Mouse (Mus musculus) neutrophil, adult 5-6 weeks (primary cell): Measurements from ENCODE around the gene Inafm2. TPM values are rescaled to one million over a fixed set of nuclear protein-coding genes. Genes with fewer than 3 reads are reported as not detected.

Experiments used
- ATAC-seq: fragments of 151-379, 151-347 bp; 2 replicates; pipeline ENCODE4 v1.8.0; 2017; ENCODE audit warnings: mild to moderate bottlenecking, moderate TSS enrichment; ENCODE audit not compliant: insufficient number of reproducible peaks, poor library complexity, low FRiP score, severe bottlenecking; ENCODE audit errors: extremely low read depth
- total RNA-seq: library from RNA; stranded (forward); fragments of 200-1000 nt; gene quantifications from 2 replicates; pipeline ENCODE4 v1.2.3, GENCODE M21; 2017

The Inafm2 gene
- total RNA-seq, 1 experiment from 2014 or later: 20.9 TPM

DNA sequence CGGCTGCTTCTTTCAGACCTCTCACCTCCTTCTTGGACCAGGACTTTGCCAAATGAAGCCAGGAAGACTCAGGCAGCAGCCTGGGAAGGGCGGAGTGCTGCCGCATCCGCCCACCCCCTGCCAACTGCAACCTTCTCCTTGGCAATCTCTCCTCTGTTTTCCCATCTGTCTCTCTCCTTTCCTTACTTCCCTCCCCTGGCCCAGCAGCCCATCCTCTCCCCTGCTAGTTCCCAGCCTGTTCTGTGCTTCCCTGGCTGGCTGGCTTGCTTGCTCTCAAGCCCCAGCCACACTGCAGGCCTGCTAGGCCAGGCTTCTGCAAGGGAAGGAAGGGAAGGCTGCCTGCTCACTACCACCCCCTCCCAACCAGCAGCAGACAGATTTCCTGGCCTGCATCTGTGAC is 30.3 kb downstream of the Inafm2 start:
- ATAC-seq: no peak

DNA sequence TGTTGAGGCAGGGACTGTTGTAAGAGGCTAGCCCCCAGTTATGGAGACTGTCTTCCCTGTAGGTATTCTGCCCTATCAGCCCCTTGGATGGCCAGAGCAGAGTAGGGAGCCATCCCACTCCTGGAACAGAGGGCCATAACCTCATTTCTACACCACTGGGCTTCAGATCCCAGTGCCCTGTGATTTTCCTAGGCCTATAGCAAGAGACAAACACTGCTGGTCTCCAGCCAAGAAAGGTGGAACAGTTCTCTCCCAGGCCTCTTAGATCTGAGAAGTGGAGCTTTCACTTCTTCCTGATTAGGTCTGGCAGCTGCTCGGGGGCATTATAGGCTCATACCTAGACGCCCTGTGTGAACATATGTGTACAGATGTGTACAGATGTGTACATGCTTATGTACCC is 30.7 kb downstream of the Inafm2 start:
- ATAC-seq: no peak

DNA sequence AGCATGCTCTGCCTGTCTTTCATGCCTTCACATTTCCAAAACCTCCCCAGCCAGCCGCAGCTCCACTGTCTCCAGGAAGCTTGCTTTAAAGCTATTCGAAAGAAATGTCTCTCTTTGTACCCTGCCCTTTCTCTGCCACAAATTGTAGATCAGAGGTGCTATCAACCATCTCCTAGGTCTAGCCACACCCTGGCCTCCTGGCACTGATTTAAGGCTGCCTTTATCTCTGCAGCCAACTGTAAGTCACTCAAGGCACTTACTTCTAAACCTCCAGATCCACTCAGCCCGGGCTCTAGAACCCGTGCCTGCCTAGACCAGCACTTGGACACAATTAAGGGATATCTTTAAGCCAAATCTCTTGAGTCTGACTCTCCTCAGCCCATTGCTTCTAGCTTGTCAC is 32.9 kb downstream of the Inafm2 start:
- no peak for ATAC-seq

DNA sequence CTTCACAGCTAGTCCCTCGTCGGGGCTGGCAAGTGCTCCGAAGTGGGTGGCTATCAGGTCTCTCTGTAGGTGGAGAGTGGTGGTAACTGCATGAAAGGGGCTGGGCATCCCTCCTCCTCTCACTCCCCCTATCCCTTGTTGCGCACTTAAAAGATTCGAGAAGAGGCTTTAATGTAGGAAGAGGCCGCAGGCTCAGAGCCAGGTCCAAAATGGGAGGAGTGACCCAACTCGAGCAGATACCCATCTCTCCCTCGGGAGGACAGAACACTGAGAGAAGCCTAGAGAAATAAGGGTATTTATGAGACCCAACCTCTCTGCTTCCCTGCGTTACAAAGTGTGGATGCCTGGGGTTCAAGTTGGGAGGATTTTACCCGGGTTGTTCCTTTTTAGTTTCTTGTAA is 33.5 kb downstream of the Inafm2 start:
- no peak for ATAC-seq

DNA sequence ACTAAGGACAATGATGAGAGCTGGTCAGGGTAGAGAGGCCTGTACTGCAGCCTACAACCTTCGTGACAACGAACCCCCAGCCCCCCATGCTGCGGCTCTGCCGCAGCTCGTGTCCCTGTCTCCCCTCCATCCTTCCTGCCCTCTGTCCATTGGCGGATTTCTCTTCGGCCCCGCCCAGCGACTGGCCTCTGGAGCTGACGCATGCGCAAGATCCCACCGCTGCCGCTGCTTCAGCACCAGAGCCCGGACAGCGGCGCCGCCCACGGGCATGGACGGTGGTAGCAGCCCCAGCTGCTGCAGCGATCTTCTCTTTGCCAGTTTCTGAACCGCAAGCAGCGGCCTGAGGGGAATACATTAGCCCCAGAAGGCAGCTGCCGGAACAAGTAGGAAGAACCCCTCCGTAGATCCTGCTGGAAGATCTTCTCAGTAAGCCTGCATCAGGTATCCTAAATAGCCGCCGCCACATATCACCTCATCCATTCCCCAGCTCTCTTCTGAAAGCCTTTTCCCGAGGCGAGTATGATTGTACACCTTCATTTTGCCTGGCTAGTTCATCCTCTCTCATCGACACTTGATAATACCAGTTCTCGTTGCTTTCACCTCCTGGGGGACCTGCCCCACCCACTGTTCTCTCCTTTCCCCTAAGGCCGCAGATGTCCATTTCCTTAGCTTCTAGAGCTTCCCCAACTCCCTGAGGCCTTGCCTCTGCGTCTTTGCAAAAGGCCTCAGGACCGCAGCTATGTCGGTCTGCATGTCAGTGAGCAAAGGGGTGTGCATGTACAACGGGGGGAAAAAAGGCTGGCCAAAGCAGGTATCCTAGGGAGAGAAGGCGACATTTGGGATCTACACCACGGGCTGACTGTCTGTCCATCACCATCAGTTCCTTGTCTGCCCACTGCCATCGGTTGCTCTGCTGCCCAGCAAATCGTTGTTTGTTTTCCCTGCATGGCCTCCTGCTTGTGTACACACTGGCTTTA is 34.2 kb downstream of the Inafm2 start, which contains the start of gene Disp2:
Gene Disp2 (plus strand): TSS at position 216 of the 977 bp plus-strand sequence.
- ATAC-seq: 0 out of 2 replicates have a peak, but pooled peaks have one; percentile 37

DNA sequence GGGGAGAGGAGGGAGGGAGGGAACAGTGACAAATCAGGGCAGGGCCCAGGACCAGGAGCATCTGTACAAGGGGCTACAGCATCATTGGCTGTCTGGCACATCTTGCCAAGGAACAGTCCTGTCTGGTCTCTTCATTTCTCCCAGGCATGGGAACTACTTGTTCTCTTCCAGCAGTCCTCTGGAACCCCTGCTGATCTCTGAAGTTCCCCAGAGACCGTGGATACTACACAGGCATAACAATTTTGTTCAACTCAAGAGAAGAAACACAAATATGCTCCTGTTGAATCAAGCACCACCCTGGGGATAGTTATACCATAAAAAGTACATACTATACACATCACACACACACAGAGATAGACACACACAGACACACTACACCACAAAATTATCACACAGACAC is 35.6 kb downstream of the Inafm2 start:
- no peak for ATAC-seq

DNA sequence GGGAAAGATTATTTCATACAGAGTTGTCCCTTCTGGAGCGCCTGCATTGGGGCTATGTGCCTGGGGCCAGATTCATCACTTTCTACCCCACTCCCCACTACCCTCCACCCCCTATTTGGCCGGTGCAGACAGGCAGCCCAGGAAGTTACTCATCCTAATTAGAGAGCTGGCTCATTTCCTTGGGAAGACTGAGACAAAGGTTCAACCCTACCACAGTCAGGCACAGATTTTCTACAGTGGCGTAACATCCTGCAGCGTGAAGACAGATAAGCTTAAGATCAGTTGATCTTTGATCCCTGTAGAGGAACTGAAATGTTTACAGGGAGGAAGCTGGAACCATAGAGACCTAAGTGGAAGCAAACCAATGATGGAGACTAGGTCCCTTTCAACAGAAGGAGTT is 36.7 kb downstream of the Inafm2 start:
- ATAC-seq: no peak

DNA sequence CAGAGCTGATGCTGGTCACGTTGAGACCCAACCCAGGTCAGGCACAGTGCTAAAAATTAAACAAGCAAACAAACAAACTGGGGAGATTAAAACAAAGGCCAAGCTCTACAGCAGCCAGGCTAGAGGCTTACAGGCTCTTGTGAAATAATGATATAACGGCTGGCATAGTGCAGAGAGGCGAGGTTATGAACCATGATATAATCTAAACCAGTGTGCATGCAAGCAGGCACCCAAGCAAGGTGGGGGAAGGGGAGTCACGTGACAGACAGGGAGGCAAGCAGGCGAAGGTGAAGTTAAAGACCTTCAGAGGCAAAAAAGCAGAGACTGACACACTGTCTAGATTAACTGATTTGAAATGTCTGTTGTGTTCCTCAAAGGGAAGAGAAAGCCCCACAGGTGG is 37.5 kb downstream of the Inafm2 start:
- no peak for ATAC-seq

DNA sequence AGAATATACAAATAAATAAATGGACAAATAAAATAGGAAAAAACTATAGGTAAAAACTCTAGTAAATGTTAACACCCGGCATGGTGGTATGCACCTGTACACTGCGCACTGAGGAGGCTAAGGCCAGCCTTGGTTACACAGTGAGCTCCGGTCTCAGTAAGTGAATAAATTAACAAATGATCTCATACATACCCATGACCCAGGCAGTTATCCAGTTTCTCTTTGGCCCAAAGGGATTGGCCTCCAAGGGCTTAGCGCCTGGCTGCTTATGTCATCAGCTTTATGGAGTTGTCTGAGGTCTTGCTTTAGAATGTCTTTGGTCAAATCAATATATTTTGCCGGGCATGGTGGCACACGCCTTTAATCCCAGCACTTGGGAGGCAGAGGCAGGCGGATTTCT is 38.1 kb downstream of the Inafm2 start:
- ATAC-seq: no peak

DNA sequence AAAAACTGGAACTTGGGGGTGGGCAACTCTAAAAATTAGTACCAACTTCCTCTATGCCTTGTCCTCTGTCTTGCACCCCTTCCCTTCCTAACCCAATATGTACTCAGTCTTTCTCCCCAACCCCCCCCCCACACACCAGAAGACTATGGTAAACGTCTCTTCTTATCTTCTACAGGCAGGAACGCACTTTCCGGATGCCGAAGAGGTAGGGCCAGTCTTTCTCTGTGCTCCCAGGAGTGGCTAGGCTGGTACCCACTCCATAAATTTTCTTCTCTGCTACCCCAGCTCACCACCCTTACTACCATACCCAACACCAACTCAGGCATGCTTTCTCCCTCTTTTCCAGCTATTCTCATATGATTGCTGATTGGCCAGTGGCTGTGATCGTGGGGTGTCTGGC is 41.0 kb downstream of the Inafm2 start:
- ATAC-seq: no peak

DNA sequence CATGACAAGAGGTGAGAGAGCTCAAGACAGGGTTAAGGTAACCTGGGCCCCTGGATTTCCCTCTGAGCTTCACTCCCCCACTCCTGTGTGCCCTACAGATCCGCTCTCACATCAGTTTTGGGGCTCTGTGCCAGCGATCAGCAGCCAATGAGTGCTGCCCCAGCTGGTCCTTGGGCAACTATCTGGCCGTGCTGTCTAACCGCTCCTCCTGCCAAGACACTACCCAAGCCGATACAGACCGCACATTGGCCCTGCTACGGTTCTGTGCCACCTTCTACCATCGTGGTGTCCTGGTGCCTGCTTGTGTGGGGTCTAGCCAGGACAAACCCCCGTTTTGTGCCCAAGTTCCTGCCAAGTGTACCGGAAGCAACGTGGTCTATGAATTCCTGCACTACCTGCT is 43.9 kb downstream of the Inafm2 start:
- ATAC-seq: no peak

DNA sequence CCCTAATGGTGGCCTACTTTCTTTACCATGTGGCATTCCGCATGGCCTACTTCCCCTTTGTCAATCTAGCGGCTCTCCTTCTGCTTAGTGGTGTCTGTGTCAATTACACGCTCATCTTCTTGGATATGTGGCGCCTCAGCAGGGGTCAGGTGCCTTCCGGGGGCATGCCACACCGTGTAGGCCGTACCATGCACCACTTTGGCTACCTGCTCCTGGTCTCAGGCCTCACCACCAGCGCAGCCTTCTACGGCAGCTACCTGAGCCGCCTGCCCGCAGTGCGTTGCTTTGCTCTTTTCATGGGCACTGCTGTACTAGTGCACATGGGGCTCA is 44.6 kb downstream of the Inafm2 start:
- no peak for ATAC-seq

DNA sequence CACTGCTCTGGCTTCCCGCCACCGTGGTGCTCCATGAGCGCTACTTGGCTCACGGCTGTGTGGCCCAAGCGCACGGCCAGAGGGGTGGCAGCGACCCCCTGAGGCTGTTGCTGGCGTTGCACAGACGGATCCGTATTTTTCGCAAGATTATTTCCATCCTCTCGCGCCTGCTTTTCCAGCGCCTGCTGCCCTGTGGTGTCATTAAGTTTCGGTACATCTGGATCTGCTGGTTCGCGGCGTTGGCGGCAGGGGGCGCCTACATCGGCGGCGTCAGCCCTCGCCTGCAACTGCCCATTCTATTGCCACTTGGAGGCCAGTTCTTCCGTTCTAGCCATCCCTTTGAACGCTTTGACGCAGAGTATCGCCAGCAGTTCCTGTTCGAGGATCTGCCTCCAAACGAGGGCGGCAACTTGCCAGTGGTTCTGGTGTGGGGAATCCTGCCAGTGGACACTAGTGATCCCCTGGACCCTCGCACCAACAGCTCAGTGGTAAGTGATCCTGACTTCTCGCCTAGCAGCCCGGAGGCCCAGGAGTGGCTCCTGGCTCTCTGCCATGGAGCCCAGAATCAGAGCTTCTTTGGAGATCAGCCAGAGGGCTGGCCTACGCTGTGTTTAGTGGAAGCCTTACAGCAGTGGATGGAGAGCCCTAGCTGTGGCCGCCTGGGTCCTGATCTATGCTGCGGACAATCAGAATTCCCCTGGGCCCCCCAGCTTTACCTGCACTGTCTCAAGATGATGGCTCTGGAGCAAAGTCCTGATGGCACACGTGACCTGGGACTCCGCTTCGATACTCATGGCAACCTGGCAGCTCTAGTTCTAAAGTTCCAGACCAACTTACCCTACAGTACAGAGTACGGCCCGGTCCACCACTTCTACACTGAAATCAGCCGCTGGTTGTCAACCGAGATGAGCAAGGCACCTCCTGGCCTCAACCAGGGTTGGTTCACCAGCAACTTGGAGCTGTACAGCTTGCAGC is 45.3 kb downstream of the Inafm2 start:
- no peak for ATAC-seq

DNA sequence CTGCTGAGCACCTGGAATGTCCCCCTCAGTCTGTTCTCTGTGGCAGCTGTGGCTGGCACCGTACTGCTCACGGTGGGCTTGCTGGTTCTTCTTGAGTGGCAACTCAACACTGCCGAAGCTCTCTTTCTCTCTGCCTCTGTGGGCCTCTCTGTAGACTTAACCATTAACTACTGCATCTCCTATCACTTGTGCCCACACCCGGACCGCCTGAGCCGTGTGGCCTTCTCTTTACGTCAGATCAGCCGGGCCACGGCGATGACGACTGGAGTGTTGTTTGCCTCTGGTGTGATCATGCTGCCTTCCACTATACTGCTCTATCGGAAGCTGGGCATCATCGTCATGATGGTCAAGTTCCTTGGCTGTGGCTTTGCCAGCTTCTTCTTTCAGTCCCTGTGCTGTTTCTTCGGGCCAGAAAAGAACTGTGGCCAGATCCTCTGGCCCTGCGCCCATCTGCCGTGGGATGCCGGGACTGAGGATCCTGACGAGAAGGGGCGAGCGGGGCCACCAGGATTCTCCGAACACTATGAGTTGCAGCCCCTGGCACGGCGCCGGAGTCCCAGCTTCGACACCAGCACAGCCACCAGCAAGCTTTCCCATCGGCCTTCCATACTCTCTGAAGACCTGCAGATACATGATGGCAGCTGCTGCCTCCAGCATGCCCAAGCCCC is 46.2 kb downstream of the Inafm2 start:
- ATAC-seq: no peak

DNA sequence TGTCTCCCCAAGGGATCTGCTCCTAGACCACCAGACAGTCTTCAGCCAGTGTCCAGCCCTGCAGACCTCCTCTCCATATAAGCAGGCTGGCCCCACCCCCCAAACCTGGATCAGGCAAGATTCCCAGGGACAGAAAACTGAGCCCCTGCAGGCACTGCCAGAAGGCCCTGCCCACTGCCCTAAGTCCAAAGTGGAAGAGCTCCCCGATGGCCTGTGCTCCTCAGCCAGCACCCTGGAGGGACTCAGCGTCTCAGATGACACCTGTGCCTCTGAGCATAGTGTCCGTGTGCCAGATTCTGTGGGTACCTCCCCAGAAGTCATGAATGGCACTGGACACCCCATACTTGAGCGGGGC is 46.7 kb downstream of the Inafm2 start:
- no peak for ATAC-seq

DNA sequence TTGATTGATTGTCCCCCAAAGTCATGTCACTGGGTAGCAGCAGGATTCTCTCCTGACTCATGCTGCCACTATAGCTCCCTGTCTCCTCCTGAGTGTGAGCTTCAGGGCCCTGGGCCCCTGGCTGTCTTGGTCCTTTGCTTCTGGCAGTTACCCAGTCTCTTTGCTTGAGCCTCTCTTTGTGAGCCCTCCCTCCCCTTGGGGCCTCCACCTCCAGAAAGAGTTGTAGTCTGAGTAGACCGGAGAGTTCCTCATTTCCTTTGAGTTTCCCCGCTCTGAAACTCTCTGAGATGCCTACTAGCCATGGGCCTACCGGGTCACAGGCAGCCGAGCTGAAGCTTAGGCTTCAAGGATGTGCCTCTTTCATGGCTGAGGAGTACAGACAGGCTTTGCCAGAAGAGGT is 48.1 kb downstream of the Inafm2 start:
- ATAC-seq: no peak
